Mouse (Mus musculus) lung, adult 2 months (tissue): Measurements from ENCODE around the gene Polr2a.

Experiments
- CTCF ChIP-seq: fragments of 200-500 bp; IDR thresholded peaks from 2 replicates; pipeline ENCODE4 v1.5.1; 2011; ENCODE audit warnings: mild to moderate bottlenecking, low read length, control low read depth; ENCODE audit not compliant: insufficient read depth
- POLR2A ChIP-seq: fragments of 200-500 bp; IDR thresholded peaks from 2 replicates; pipeline ENCODE4 v1.6.1; 2011; ENCODE audit warnings: low read depth, mild to moderate bottlenecking, control low read depth, low read length, borderline replicate concordance; ENCODE audit errors: extremely low read depth

GRCm38 (mm10) chr11:69795168-69795982, 36.9 kb upstream of the Polr2a start, which contains the start of gene Chrnb1:
- no peak for TF ChIP-seq CTCF
- TF ChIP-seq POLR2A: peak; percentile 93
